Mouse (Mus musculus): ENCODE results near the gene Erich6. TPM values are rescaled to one million over a fixed set of nuclear protein-coding genes. Genes with fewer than 3 reads are reported as not detected.
"Not testable (repeated sequence)": the region's sequence is repeated elsewhere in the genome, so short reads cannot be mapped to it uniquely, and the experiment has no call there.

Gene Erich6
- polyA plus RNA-seq, 2 experiments = 0.21 TPM; not detected in 1

- no peak for ATAC-seq (ENCODE audit: low FRiP score, low read depth)
- no peak for DNase-seq (ENCODE audit: low spot score)
- no peaks in the 10 kb centered on the region for H3K4me1 ChIP-seq (ENCODE audit: control insufficient read depth, insufficient read depth, low read length)
Observed at GRCm38 (mm10) chr3:58621066-58621465, 15.9 kb downstream of the Erich6 start.

GRCm38 (mm10) chr3:58609985-58610384, 27.0 kb downstream of the Erich6 start:
- 81% methylated on average over 5 of the region's 5 CpGs for WGBS
- no peak for ATAC-seq (ENCODE audit: low FRiP score, low read depth)
- no peaks in the 10 kb centered on the region for H3K9me3 ChIP-seq (ENCODE audit: control insufficient read depth, low read length)
- H3K4me1 ChIP-seq (ENCODE audit: control insufficient read depth, insufficient read depth, low read length) = no peaks in the 10 kb centered on the region
- H3K4me2 ChIP-seq (replicated peaks; ENCODE audit: low read depth, low read length, severe bottlenecking) = no peak overlapping the region
- H3K36me3 ChIP-seq (ENCODE audit: control insufficient read depth, insufficient read depth, low read length) = no peaks in the 10 kb centered on the region
- H3K27me3 ChIP-seq (ENCODE audit: control insufficient read depth, insufficient read depth, low read length) = no peaks in the 10 kb centered on the region
- no peak overlapping the region for H3K9ac ChIP-seq (ENCODE audit: low read depth, low read length, severe bottlenecking)
- no peak overlapping the region for H3K4me3 ChIP-seq (replicated peaks; ENCODE audit: low read length)
- no peak overlapping the region for H3K27ac ChIP-seq (replicated peaks; ENCODE audit: low read depth, low read length)
- TF ChIP-seq POLR2A (IDR thresholded peaks at IDR 0.05; ENCODE audit: borderline replicate concordance, extremely low read depth, insufficient read depth, insufficient read length) = no peak
- DNase-seq (ENCODE audit: low spot score) = no peak

More at GRCm38 (mm10) chr3:58621066-58621465, 15.9 kb downstream of the Erich6 start:
- no peak for TF ChIP-seq POLR2A (IDR thresholded peaks at IDR 0.05; ENCODE audit: borderline replicate concordance, extremely low read depth, insufficient read depth, insufficient read length)
- Histone ChIP-seq H3K27ac (replicated peaks; ENCODE audit: low read depth, low read length) (no peak overlapping the region), H3K4me2 (replicated peaks; ENCODE audit: low read depth, low read length, severe bottlenecking) (no peak overlapping the region), H3K4me3 (replicated peaks; ENCODE audit: low read length) (no peak overlapping the region), H3K9me3 (ENCODE audit: control insufficient read depth, low read length) (no peaks in the 10 kb centered on the region), H3K9ac (ENCODE audit: low read depth, low read length, severe bottlenecking) (no peak overlapping the region), H3K27me3 (ENCODE audit: control insufficient read depth, insufficient read depth, low read length) (no peaks in the 10 kb centered on the region), H3K36me3 (ENCODE audit: control insufficient read depth, insufficient read depth, low read length) (no peaks in the 10 kb centered on the region)
- WGBS = 80% methylated on average over 7 of the region's 7 CpGs

GRCm38 (mm10) chr3:58608506-58608905, 28.5 kb downstream of the Erich6 start:
- H3K9me3 ChIP-seq (ENCODE audit: control insufficient read depth, low read length) = no peaks in the 10 kb centered on the region
- no peak for DNase-seq (ENCODE audit: low spot score)
- no peak overlapping the region for H3K4me2 ChIP-seq (replicated peaks; ENCODE audit: low read depth, low read length, severe bottlenecking)
- TF ChIP-seq POLR2A (IDR thresholded peaks at IDR 0.05; ENCODE audit: borderline replicate concordance, extremely low read depth, insufficient read depth, insufficient read length) = no peak
- no peaks in the 10 kb centered on the region for H3K4me1 ChIP-seq (ENCODE audit: control insufficient read depth, insufficient read depth, low read length)
- H3K9ac ChIP-seq (ENCODE audit: low read depth, low read length, severe bottlenecking) = no peak overlapping the region
- no peak overlapping the region for H3K27ac ChIP-seq (replicated peaks; ENCODE audit: low read depth, low read length)
- no peak for ATAC-seq (ENCODE audit: low FRiP score, low read depth)
- H3K36me3 ChIP-seq (ENCODE audit: control insufficient read depth, insufficient read depth, low read length) = no peaks in the 10 kb centered on the region
- no peaks in the 10 kb centered on the region for H3K27me3 ChIP-seq (ENCODE audit: control insufficient read depth, insufficient read depth, low read length)
- H3K4me3 ChIP-seq (replicated peaks; ENCODE audit: low read length) = no peak overlapping the region
- 78% methylated on average over 4 of the region's 4 CpGs for WGBS

GRCm38 (mm10) chr3:58593623-58594022, 43.4 kb downstream of the Erich6 start:
- DNase-seq (ENCODE audit: low spot score) (no peak), ATAC-seq (ENCODE audit: low FRiP score, low read depth) (no peak)
- Histone ChIP-seq H3K36me3 (ENCODE audit: control insufficient read depth, insufficient read depth, low read length) (peaks cover 24% of the 10 kb centered on the region), H3K27ac (replicated peaks; ENCODE audit: low read depth, low read length) (no peak overlapping the region), H3K4me1 (ENCODE audit: control insufficient read depth, insufficient read depth, low read length) (no peaks in the 10 kb centered on the region), H3K4me3 (replicated peaks; ENCODE audit: low read length) (no peak overlapping the region), H3K9me3 (ENCODE audit: control insufficient read depth, low read length) (no peaks in the 10 kb centered on the region), H3K4me2 (replicated peaks; ENCODE audit: low read depth, low read length, severe bottlenecking) (no peak overlapping the region), H3K9ac (ENCODE audit: low read depth, low read length, severe bottlenecking) (no peak overlapping the region), H3K27me3 (ENCODE audit: control insufficient read depth, insufficient read depth, low read length) (no peaks in the 10 kb centered on the region)
- 83% methylated on average over 5 of the region's 5 CpGs for WGBS
- TF ChIP-seq POLR2A (IDR thresholded peaks at IDR 0.05; ENCODE audit: borderline replicate concordance, extremely low read depth, insufficient read depth, insufficient read length) = no peak

- H3K4me3 ChIP-seq (replicated peaks; ENCODE audit: low read length); H3K9me3 ChIP-seq (ENCODE audit: control insufficient read depth, low read length); H3K4me2 ChIP-seq (replicated peaks; ENCODE audit: low read depth, low read length, severe bottlenecking); H3K27ac ChIP-seq (replicated peaks; ENCODE audit: low read depth, low read length); H3K27me3 ChIP-seq (ENCODE audit: control insufficient read depth, insufficient read depth, low read length); DNase-seq (ENCODE audit: low spot score); H3K9ac ChIP-seq (ENCODE audit: low read depth, low read length, severe bottlenecking); H3K4me1 ChIP-seq (ENCODE audit: control insufficient read depth, insufficient read depth, low read length): not testable (repeated sequence)
- 77% methylated on average over 7 of the region's 7 CpGs for WGBS
- peak; percentile 80; the same call in 1 of the 2 replicates for ATAC-seq (ENCODE audit: low FRiP score, low read depth)
- peaks cover 32% of the 10 kb centered on the region for H3K36me3 ChIP-seq (ENCODE audit: control insufficient read depth, insufficient read depth, low read length)
Observed at GRCm38 (mm10) chr3:58592666-58593065, 44.3 kb downstream of the Erich6 start.

GRCm38 (mm10) chr3:58590544-58590943, 46.5 kb downstream of the Erich6 start:
- ATAC-seq (ENCODE audit: low FRiP score, low read depth); H3K27me3 ChIP-seq (ENCODE audit: control insufficient read depth, insufficient read depth, low read length); H3K4me1 ChIP-seq (ENCODE audit: control insufficient read depth, insufficient read depth, low read length); H3K9me3 ChIP-seq (ENCODE audit: control insufficient read depth, low read length); H3K4me2 ChIP-seq (replicated peaks; ENCODE audit: low read depth, low read length, severe bottlenecking); H3K4me3 ChIP-seq (replicated peaks; ENCODE audit: low read length); H3K9ac ChIP-seq (ENCODE audit: low read depth, low read length, severe bottlenecking); DNase-seq (ENCODE audit: low spot score); H3K27ac ChIP-seq (replicated peaks; ENCODE audit: low read depth, low read length): not testable (repeated sequence)
- H3K36me3 ChIP-seq (ENCODE audit: control insufficient read depth, insufficient read depth, low read length) = peaks cover 42% of the 10 kb centered on the region
- 90% methylated on average over 4 of the region's 4 CpGs for WGBS
